Mouse (Mus musculus): Measurements from ENCODE around the gene Dusp22.

Gene Dusp22

DNA sequence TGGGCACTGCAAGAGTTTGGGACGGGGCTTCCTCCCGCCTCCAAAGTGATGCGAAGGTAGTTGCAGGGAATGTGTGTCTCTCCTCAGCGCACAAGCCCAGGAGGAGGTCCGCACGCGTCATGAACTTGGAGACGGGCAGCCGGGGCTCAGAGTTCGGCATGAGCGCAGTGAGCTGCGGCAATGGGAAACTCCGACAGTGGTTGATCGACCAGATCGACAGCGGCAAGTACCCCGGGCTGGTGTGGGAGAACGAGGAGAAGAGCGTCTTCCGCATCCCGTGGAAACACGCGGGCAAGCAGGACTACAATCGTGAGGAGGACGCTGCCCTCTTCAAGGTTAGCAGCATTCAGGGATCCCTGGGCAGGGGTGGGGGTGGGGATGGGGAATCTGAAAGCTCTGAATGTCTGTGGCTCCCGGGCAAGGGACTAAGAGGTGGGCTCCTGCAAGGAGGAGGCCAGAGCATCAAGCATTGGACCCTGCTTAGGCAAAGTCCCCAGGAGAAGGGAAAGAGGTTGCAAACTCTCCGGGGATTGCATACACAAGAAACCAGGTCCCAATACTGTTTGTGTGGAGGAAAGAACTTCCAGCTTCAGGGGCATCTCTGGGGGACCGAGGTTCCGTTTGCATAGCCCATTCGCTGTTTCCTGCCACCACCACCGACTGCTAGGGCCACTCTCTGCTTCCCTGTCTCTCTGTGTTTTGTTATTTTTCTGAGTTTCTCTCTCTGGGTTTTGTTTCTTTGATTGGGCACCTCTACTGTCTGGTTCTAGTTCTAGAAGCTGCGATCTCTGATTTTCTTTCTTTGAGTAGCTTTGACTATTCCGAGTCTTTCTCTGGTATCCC lies 90.9 kb downstream of the Dusp22 start:
- peak; percentile 23 for DNase-seq (ENCODE audit: low read depth, low spot score)

- no peak for DNase-seq (ENCODE audit: low read depth, low spot score)
Measured at GRCm38 (mm10) chr13:30751304-30751580, 91.4 kb downstream of the Dusp22 start.

- no peak for DNase-seq (ENCODE audit: low read depth, low spot score)
Measured at GRCm38 (mm10) chr13:30752581-30753187, 92.9 kb downstream of the Dusp22 start.

GRCm38 (mm10) chr13:30753441-30753840 lies 93.6 kb downstream of the Dusp22 start:
- no peak for DNase-seq (ENCODE audit: low read depth, low spot score)

DNA sequence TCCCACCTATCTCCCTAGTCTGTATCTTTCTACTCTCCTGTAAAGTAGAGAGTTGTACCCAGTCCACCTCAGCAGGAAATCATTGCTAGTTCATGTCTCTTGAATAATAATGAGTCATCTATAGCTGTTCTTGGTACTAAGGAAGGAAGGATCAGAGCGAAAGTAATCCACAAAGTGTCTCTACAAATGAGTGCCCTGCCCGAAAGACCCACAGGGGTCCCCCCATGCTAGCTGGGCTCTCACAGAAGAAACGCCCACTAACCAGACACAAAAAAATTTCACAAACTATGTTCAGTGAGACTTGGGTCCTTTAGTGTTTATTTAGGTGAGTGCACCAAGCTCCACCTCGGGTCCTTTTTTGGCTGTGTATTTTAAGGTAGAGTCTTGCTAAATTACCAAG lies 94.3 kb downstream of the Dusp22 start:
- DNase-seq (ENCODE audit: low read depth, low spot score), result no peak

- no peak for DNase-seq (ENCODE audit: low read depth, low spot score)
Measured at GRCm38 (mm10) chr13:30754825-30755476, 95.2 kb downstream of the Dusp22 start.

DNA sequence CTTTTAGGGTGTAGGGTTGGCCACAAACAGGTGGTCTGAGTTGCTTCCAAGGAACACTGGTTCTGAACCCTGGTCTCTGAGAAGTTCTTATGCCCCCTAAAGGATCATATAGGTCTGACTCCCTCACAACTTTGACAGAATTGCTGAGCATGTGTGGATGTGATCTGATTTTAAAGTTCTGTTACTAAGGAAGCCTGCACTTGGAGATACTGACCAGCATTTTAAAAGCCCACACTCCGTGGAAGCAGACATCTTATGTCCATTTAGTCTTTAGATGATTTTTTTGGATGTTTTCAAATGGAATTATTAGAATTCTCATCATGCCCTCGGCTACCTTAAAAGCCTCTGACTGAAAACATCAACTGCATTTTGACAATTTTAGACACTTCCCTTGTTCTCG lies 95.8 kb downstream of the Dusp22 start:
- DNase-seq (ENCODE audit: low read depth, low spot score), result no peak

GRCm38 (mm10) chr13:30755998-30756639 lies 96.3 kb downstream of the Dusp22 start:
- DNase-seq (ENCODE audit: low read depth, low spot score), result no peak

DNA sequence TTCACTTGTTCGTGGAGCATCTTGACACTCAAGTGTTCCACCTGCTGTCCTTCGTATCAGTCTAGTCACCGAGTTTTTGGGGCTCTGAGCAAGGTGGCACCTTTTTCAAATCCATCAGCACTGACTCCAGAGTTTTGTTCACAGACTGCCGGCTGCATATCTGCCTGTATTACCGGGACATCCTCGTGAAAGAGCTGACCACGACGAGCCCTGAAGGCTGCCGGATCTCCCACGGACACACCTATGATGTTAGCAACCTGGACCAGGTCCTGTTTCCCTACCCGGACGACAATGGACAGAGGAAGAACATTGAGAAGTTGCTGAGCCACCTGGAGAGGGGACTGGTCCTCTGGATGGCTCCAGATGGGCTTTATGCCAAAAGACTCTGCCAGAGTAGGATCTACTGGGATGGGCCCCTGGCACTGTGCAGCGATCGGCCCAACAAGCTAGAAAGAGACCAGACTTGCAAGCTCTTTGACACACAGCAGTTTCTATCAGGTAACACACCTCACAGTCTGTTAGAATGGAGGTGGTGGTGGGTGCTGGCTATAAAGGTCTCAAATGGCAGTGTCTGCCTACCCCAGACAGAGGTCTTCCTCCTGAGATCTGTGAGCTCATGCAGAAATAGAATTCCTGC lies 97.6 kb downstream of the Dusp22 start:
- DNase-seq (ENCODE audit: low read depth, low spot score), result no peak

- no peak for DNase-seq (ENCODE audit: low read depth, low spot score)
Measured at GRCm38 (mm10) chr13:30758789-30759381, 99.1 kb downstream of the Dusp22 start.

- DNase-seq (ENCODE audit: low read depth, low spot score), result no peak
Measured at GRCm38 (mm10) chr13:30760374-30761090, 100.7 kb downstream of the Dusp22 start.
